Mouse (Mus musculus): ENCODE measurements around the gene Pde4d.

- TF ChIP-seq POLR2A (IDR thresholded peaks at IDR 0.05; ENCODE audit: extremely low read depth, insufficient read depth, low read length): no peak
- no peak for TF ChIP-seq CTCF (IDR thresholded peaks at IDR 0.05; ENCODE audit: extremely low read depth, insufficient read depth, low read length)
Observed at GRCm38 (mm10) chr13:108431776-108432175, 18.0 kb upstream of the Pde4d start.
